Comparison of ENCODE assay signal across 19 mouse cellular contexts in genomic region chr3:34509160-34509559, GRCm38 (mm10).
DNase-seq lines count a peak whose midpoint lies in the region; ATAC-seq and TF ChIP-seq lines count a peak whose summit lies in the region.
"Had no signal": no experiment of that assay in that cellular context is flagged by ENCODE, and none has a peak within 500 bp of the region (broad histone marks: within the 10 kb centered on the region; RNA-seq: fewer than 3 reads in every experiment).

No protein-coding gene starts in this region.

- no peaks in the 10 kb centered on the region for H3K36me3 ChIP-seq in hindbrain, embryonic 14.5 days (replicated peaks; ENCODE audit: control insufficient read depth, insufficient read depth)
- no peaks in the 10 kb centered on the region for H3K36me3 ChIP-seq in hindbrain, embryonic 12.5 days
- H3K36me3 ChIP-seq in midbrain, postnatal 0 days (ENCODE audit: insufficient read depth, low read length) = no peaks in the 10 kb centered on the region
- H3K36me3 ChIP-seq: heart, embryonic 13.5 days; lung, embryonic 15.5 days; neural tube, embryonic 15.5 days; stomach, embryonic 15.5 days had no signal

- WGBS in hindbrain, embryonic 14.5 days = 29% methylated on average over 5 of the region's 5 CpGs
- 37% methylated on average over 5 of the region's 5 CpGs for WGBS in hindbrain, embryonic 12.5 days
- 26% methylated on average over 5 of the region's 5 CpGs for WGBS in midbrain, postnatal 0 days

- H3K9ac ChIP-seq in hindbrain, embryonic 14.5 days = no peak overlapping the region
- no peak overlapping the region for H3K9ac ChIP-seq in hindbrain, embryonic 12.5 days
- no peak overlapping the region; the same call in 1 of the 2 replicates for H3K9ac ChIP-seq in midbrain, postnatal 0 days (replicated peaks; ENCODE audit: low read length, poor library complexity, severe bottlenecking)
- H3K9ac ChIP-seq: heart, embryonic 13.5 days; lung, embryonic 15.5 days; neural tube, embryonic 15.5 days; stomach, embryonic 15.5 days had no signal

- no peak overlapping the region for H3K4me3 ChIP-seq in hindbrain, embryonic 14.5 days (replicated peaks; ENCODE audit: low read length)
- H3K4me3 ChIP-seq in hindbrain, embryonic 12.5 days = no peak overlapping the region
- H3K4me3 ChIP-seq in midbrain, postnatal 0 days (ENCODE audit: low read depth, low read length) = no peak overlapping the region
- H3K4me3 ChIP-seq: heart, embryonic 13.5 days; lung, embryonic 15.5 days; neural tube, embryonic 15.5 days; stomach, embryonic 15.5 days had no signal

- H3K9me3 ChIP-seq in hindbrain, embryonic 14.5 days (ENCODE audit: control insufficient read depth, low read length) = peaks cover 5% of the 10 kb centered on the region; the same call in 1 of the 2 replicates
- H3K9me3 ChIP-seq in hindbrain, embryonic 12.5 days (replicated peaks) = no peaks in the 10 kb centered on the region
- H3K9me3 ChIP-seq in midbrain, postnatal 0 days (ENCODE audit: low read length) = no peaks in the 10 kb centered on the region
- H3K9me3 ChIP-seq: lung, embryonic 15.5 days; neural tube, embryonic 15.5 days had no signal

- ATAC-seq in hindbrain, embryonic 14.5 days (ENCODE audit: low FRiP score) = no peak
- ATAC-seq in hindbrain, embryonic 12.5 days (ENCODE audit: low FRiP score) = no peak
- ATAC-seq in midbrain, postnatal 0 days (ENCODE audit: low FRiP score) = no peak
- no peak for ATAC-seq in granulocyte monocyte progenitor cell, adult 5-6 weeks (replicated peaks; ENCODE audit: poor library complexity, severe bottlenecking)
- ATAC-seq: intestine, embryonic 16.5 days had no signal

- peaks cover 7% of the 10 kb centered on the region for H3K4me1 ChIP-seq in hindbrain, embryonic 14.5 days (replicated peaks; ENCODE audit: control insufficient read depth, insufficient read depth, low read length)
- 0 out of 2 replicates have a peak, but pooled peaks cover 2% of the 10 kb centered on the region for H3K4me1 ChIP-seq in hindbrain, embryonic 12.5 days
- H3K4me1 ChIP-seq in midbrain, postnatal 0 days (ENCODE audit: insufficient read depth, low read length) = no peaks in the 10 kb centered on the region
- H3K4me1 ChIP-seq: lung, embryonic 15.5 days; stomach, embryonic 15.5 days had no signal

- no peak overlapping the region for H3K27ac ChIP-seq in hindbrain, embryonic 14.5 days
- H3K27ac ChIP-seq in hindbrain, embryonic 12.5 days = no peak overlapping the region
- no peak overlapping the region for H3K27ac ChIP-seq in midbrain, postnatal 0 days (ENCODE audit: low read depth, low read length)
- H3K27ac ChIP-seq: heart, embryonic 13.5 days; lung, embryonic 15.5 days; neural tube, embryonic 15.5 days; stomach, embryonic 15.5 days had no signal

- peak; percentile 54 for TF ChIP-seq CTCF in midbrain, postnatal 0 days (IDR thresholded peaks at IDR 0.05)

- peak; percentile 49 for DNase-seq in hindbrain, embryonic 14.5 days (ENCODE audit: low spot score)
- DNase-seq in layer of hippocampus, adult 8-10 months (ENCODE audit: low spot score in 2 of 2) = peak; percentile 11 to 14
- no peak for DNase-seq in layer of hippocampus, postnatal 10 days (ENCODE audit: low spot score in 2 of 2)
- peak; percentile 14 for DNase-seq in adipocyte (ENCODE audit: low spot score)
- peak; percentile 58 for DNase-seq in midbrain, postnatal 0 days (ENCODE audit: low spot score)
- DNase-seq in cerebellum, adult 9-11 months = no peak
- DNase-seq: cerebellum, adult 8-10 months; gastrocnemius, postnatal 36 days; heart, postnatal 4 days; right cerebral cortex, adult 18-20 months; spleen, adult 18-20 months had no signal

- H3K27me3 ChIP-seq in hindbrain, embryonic 14.5 days (ENCODE audit: control insufficient read depth, insufficient read depth, low read length) = no peaks in the 10 kb centered on the region
- H3K27me3 ChIP-seq in hindbrain, embryonic 12.5 days = 0 out of 2 replicates have a peak, but pooled peaks cover 2% of the 10 kb centered on the region
- no peaks in the 10 kb centered on the region for H3K27me3 ChIP-seq in midbrain, postnatal 0 days (ENCODE audit: insufficient read depth, low read length)
- H3K27me3 ChIP-seq: heart, embryonic 13.5 days; lung, embryonic 15.5 days; stomach, embryonic 15.5 days had no signal

- no peak overlapping the region for H3K4me2 ChIP-seq in hindbrain, embryonic 14.5 days (replicated peaks)
- H3K4me2 ChIP-seq in hindbrain, embryonic 12.5 days (replicated peaks) = no peak overlapping the region
- H3K4me2 ChIP-seq in midbrain, postnatal 0 days (ENCODE audit: low read depth, low read length, poor library complexity, severe bottlenecking) = no peak overlapping the region
- H3K4me2 ChIP-seq: heart, embryonic 13.5 days; liver, embryonic 11.5 days; lung, embryonic 15.5 days; neural tube, embryonic 15.5 days; stomach, embryonic 15.5 days had no signal

Comparison
In these comparisons a context has a peak if more than half of its experiments do, and no peak if none do; other contexts are left out.
1. DNase-seq: peak in hindbrain, embryonic 14.5 days (single experiment), layer of hippocampus, adult 8-10 months (2 of 2), adipocyte (single experiment) and midbrain, postnatal 0 days (single experiment); none in layer of hippocampus, postnatal 10 days (0 of 2) and cerebellum, adult 9-11 months (single experiment).